Mouse (Mus musculus) common myeloid progenitor, adult 5-6 weeks (primary cell): ENCODE measurements around the gene Wdhd1. TPM values are rescaled to one million over a fixed set of nuclear protein-coding genes. Genes with fewer than 3 reads are reported as not detected.

Source experiments
- total RNA-seq: library from RNA; stranded (forward); fragments of 200-1000, 187-1606 nt; gene quantifications from 2 replicates; pipeline ENCODE4 v1.2.3, GENCODE M21; 2017

Gene Wdhd1
- total RNA-seq, 1 experiment from 2014 or later = 127 TPM

Other genes with a start within 250 kb of the Wdhd1 start
- 4.3 and 7.2 TPM in 2 replicates for gene Gch1, start 87.4 kb downstream of the Wdhd1 start, total RNA-seq
- 21.8 and 26.3 TPM in 2 replicates for gene Socs4, start 74 bp upstream of the Wdhd1 start, total RNA-seq
- 81.1 and 99.3 TPM in 2 replicates for gene Mapk1ip1l, start 21.4 kb upstream of the Wdhd1 start, total RNA-seq
- gene Lgals3, start 90.9 kb upstream of the Wdhd1 start, total RNA-seq = 1.2 and 5.7 TPM in 2 replicates
- 67.0 and 68.4 TPM in 2 replicates for gene Dlgap5, start 141.6 kb upstream of the Wdhd1 start, total RNA-seq
- 15.2 and 29.1 TPM in 2 replicates for gene Fbxo34, start 173.6 kb upstream of the Wdhd1 start, total RNA-seq